Mouse (Mus musculus) megakaryocyte, embryonic 14.5 days (primary cell): ENCODE results near the gene Gm10320.

Experiments
- FLI1 ChIP-seq: IDR thresholded peaks from 2 replicates; pipeline ENCODE4 v1.6.1; 2012; ENCODE audit warnings: low read length, inconsistent platforms, mixed read lengths
- GATA1 ChIP-seq: IDR thresholded peaks from 3 replicates; pipeline ENCODE4 v1.6.1; 2012; ENCODE audit warnings: mixed read lengths, low read length, inconsistent platforms, borderline replicate concordance

DNA sequence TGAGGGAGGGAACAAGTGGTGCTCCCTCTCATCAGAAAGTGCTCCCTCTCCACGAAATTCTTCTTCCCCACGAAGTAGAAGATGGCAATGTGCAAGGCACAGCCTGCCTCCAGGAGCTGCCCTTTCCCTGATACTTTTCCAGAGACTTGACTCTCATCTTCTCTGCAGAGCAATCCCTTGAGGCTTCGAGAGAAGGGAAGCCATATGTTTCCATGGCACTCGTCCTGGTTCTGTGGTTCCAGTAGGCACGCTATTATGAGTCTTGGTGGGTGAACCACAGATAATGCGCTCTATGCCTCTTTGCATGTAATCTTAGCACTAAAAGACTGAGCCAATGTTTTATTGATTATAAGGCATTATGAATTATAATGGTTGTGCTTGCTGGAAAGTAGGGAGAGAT is 44.1 kb downstream of the Gm10320 start:
- TF ChIP-seq FLI1 (no peak), GATA1 (no peak)
